Mouse (Mus musculus) testis, adult 2 months (tissue): ENCODE measurements around the gene Ccdc85b.

ENCODE experiments used
- CTCF ChIP-seq: fragments of 200-500 bp; IDR thresholded peaks from 2 replicates; pipeline ENCODE4 v1.5.1; 2012; ENCODE audit warnings: low read depth, mild to moderate bottlenecking, inconsistent platforms, low read length, moderate library complexity; ENCODE audit not compliant: control insufficient read depth, insufficient read depth, insufficient replicate concordance
- POLR2A ChIP-seq: fragments of 200-500 bp; IDR thresholded peaks from 2 replicates; pipeline ENCODE4 v1.6.1; 2012; ENCODE audit warnings: low read depth, mild to moderate bottlenecking, inconsistent platforms, low read length, moderate library complexity; ENCODE audit not compliant: control insufficient read depth

GRCm38 (mm10) chr19:5433951-5434350 is 23.7 kb downstream of the Ccdc85b start:
- TF ChIP-seq CTCF (no peak), POLR2A (no peak)
